ENCODE assay signal across 12 mouse cellular contexts in genomic region chr9:110388011-110388410, GRCm38 (mm10).
"Had no signal": no experiment of that assay in that cellular context is flagged by ENCODE, and none has a peak within 500 bp of the region (broad histone marks: within the 10 kb centered on the region; RNA-seq: fewer than 3 reads in every experiment).

No protein-coding gene starts in this region.

- DNase-seq: retina, postnatal 1 day; right cerebral cortex, adult 18-20 months; right cerebral cortex, postnatal 14 days; right cerebral cortex, postnatal 25 days; right cerebral cortex, postnatal 4 days; spleen, adult 18-20 months; thymus, adult 18-20 months; thymus, adult 2 months; thymus, postnatal 14 days; thymus, postnatal 25 days; thymus, postnatal 36 days; thymus, postnatal 4 days had no signal
